Comparison of ENCODE assay signal across 8 mouse cellular contexts in genomic region chr8:109917277-109917676, GRCm38 (mm10). TPM values are rescaled to one million over a fixed set of nuclear protein-coding genes. Genes with fewer than 3 reads are reported as not detected.
DNase-seq lines count a peak whose midpoint lies in the region; ATAC-seq and TF ChIP-seq lines count a peak whose summit lies in the region.

No protein-coding gene starts in this region.

- ATAC-seq in midbrain, postnatal 0 days (ENCODE audit: low FRiP score) = no peak
- no peak for ATAC-seq in midbrain, embryonic 11.5 days (ENCODE audit: low FRiP score)
- peak; percentile 47 for ATAC-seq in Patski
- peak; percentile 96 for ATAC-seq in granulocyte monocyte progenitor cell, adult 5-6 weeks (replicated peaks; ENCODE audit: poor library complexity, severe bottlenecking)
- peak; percentile 94 for ATAC-seq in megakaryocyte-erythroid progenitor cell, adult 5-6 weeks (replicated peaks; ENCODE audit: low FRiP score, low TSS enrichment, poor library complexity, severe bottlenecking)

- H3K36me3 ChIP-seq in midbrain, postnatal 0 days (ENCODE audit: insufficient read depth, low read length) = peaks cover 40% of the 10 kb centered on the region
- no peaks in the 10 kb centered on the region for H3K36me3 ChIP-seq in midbrain, embryonic 11.5 days (ENCODE audit: control insufficient read depth, insufficient read depth, low read length)

- POLR2A ChIA-PET in Patski (lab: Charles Lee) = interaction anchor here (0.7 to 1.2 kb wide), 2 partner anchors 39 to 99 kb away, joined by 3 read pairs; no protein-coding TSS in a partner anchor

- CTCF ChIA-PET in Patski (lab: Charles Lee) = interaction anchor here (0.8 to 3.8 kb wide), 14 partner anchors 11 to 242 kb away, joined by 3 to 31 read pairs (median 4); partner anchors contain the start of genes Marveld3 and Phlpp2

- no peak overlapping the region for H3K27ac ChIP-seq in midbrain, postnatal 0 days (ENCODE audit: low read depth, low read length)
- H3K27ac ChIP-seq in midbrain, embryonic 11.5 days (ENCODE audit: low read depth, low read length) = no peak overlapping the region

- peak; percentile 75 for TF ChIP-seq CTCF in midbrain, postnatal 0 days (IDR thresholded peaks at IDR 0.05)
- TF ChIP-seq CTCF in Patski (IDR thresholded peaks at IDR 0.05) = peak; percentile 88

- H3K4me1 ChIP-seq in midbrain, postnatal 0 days (ENCODE audit: insufficient read depth, low read length) = no peaks in the 10 kb centered on the region
- no peaks in the 10 kb centered on the region for H3K4me1 ChIP-seq in midbrain, embryonic 11.5 days (ENCODE audit: control insufficient read depth, insufficient read depth, low read length)

- peak; percentile 64 for DNase-seq in midbrain, postnatal 0 days (ENCODE audit: low spot score)
- no peak for DNase-seq in midbrain, embryonic 11.5 days (ENCODE audit: low spot score, missing footprints)
- peak; percentile 27 for DNase-seq in Patski (ENCODE audit: low read depth, low spot score)
- DNase-seq in cerebellum, postnatal 10 days = peak; percentile 58 to 73
- peak; percentile 30 to 54 for DNase-seq in layer of hippocampus, postnatal 10 days (ENCODE audit: low spot score in 2 of 2)
- DNase-seq in thymus, postnatal 25 days = peak; percentile 36

- 43% methylated on average over 4 of the region's 4 CpGs for WGBS in midbrain, postnatal 0 days
- 54% methylated on average over 4 of the region's 4 CpGs for WGBS in midbrain, embryonic 11.5 days

- in situ Hi-C loops in Patski (cut with MboI; ENCODE audit: low pct_unique_long_range_greater_than_20kb) = no loop called here

- H3K4me3 ChIP-seq in midbrain, postnatal 0 days (ENCODE audit: low read depth, low read length) = no peak overlapping the region
- H3K4me3 ChIP-seq in midbrain, embryonic 11.5 days (ENCODE audit: low read depth, low read length) = no peak overlapping the region

- no peak overlapping the region for H3K4me2 ChIP-seq in midbrain, postnatal 0 days (ENCODE audit: low read depth, low read length, poor library complexity, severe bottlenecking)
- H3K4me2 ChIP-seq in midbrain, embryonic 11.5 days = no peak overlapping the region

- no peak overlapping the region for H3K9ac ChIP-seq in midbrain, postnatal 0 days (replicated peaks; ENCODE audit: low read length, poor library complexity, severe bottlenecking)
- no peak overlapping the region for H3K9ac ChIP-seq in midbrain, embryonic 11.5 days (ENCODE audit: low read length)

- no peaks in the 10 kb centered on the region for H3K27me3 ChIP-seq in midbrain, postnatal 0 days (ENCODE audit: insufficient read depth, low read length)
- H3K27me3 ChIP-seq in midbrain, embryonic 11.5 days (ENCODE audit: control insufficient read depth, insufficient read depth, low read length) = no peaks in the 10 kb centered on the region
- no peaks in the 10 kb centered on the region for H3K27me3 ChIP-seq in Patski

- no peaks in the 10 kb centered on the region for H3K9me3 ChIP-seq in midbrain, postnatal 0 days (ENCODE audit: low read length)
- no peaks in the 10 kb centered on the region for H3K9me3 ChIP-seq in midbrain, embryonic 11.5 days (ENCODE audit: control insufficient read depth, low read length)

RNA-seq across cellular contexts. Expression of gene Marveld3, which starts 44.7 kb away (rescaled TPM):
- 0.47 and 1.4 TPM in 2 replicates for total RNA-seq in midbrain, postnatal 0 days (2014; rRNA removed)
- 1.1 and 1.6 TPM in 2 replicates for polyA plus RNA-seq in midbrain, postnatal 0 days (2015; fragmentation: Nextera tagmentation; extraction: Ambion mirVana)
- 0.25 and 0.37 TPM in 2 replicates for polyA plus RNA-seq in midbrain, embryonic 11.5 days (2014; fragmentation: Nextera tagmentation; extraction: Ambion mirVana)
- 11.7 TPM for polyA plus RNA-seq in Patski (2021)
- not detected in 2 replicates for total RNA-seq in granulocyte monocyte progenitor cell, adult 5-6 weeks (2014; fragmentation: Nextera tagmentation)
- not detected in 2 replicates for total RNA-seq in granulocyte monocyte progenitor cell, adult 5-6 weeks (2017)
- not detected for total RNA-seq in layer of hippocampus, postnatal 10 days (2021)
- not detected in 2 replicates for total RNA-seq in megakaryocyte-erythroid progenitor cell, adult 5-6 weeks (2014; fragmentation: Nextera tagmentation)
- not detected in 2 replicates for total RNA-seq in megakaryocyte-erythroid progenitor cell, adult 5-6 weeks (2017)

RNA-seq across cellular contexts. Expression of gene Phlpp2, which starts 48.9 kb away (rescaled TPM):
- total RNA-seq in midbrain, postnatal 0 days (2014; rRNA removed) = 11.6 and 14.7 TPM in 2 replicates
- polyA plus RNA-seq in midbrain, postnatal 0 days (2015; fragmentation: Nextera tagmentation; extraction: Ambion mirVana) = 3.0 and 4.7 TPM in 2 replicates
- 2.7 and 3.2 TPM in 2 replicates for polyA plus RNA-seq in midbrain, embryonic 11.5 days (2014; fragmentation: Nextera tagmentation; extraction: Ambion mirVana)
- 11.1 TPM for polyA plus RNA-seq in Patski (2021)
- 7.6 and 12.6 TPM in 2 replicates for total RNA-seq in granulocyte monocyte progenitor cell, adult 5-6 weeks (2014; fragmentation: Nextera tagmentation)
- 8.8 and 9.6 TPM in 2 replicates for total RNA-seq in granulocyte monocyte progenitor cell, adult 5-6 weeks (2017)
- total RNA-seq in layer of hippocampus, postnatal 10 days (2021) = 10 to 100 TPM; 23.4 to 23.9 TPM
- total RNA-seq in megakaryocyte-erythroid progenitor cell, adult 5-6 weeks (2014; fragmentation: Nextera tagmentation) = 7.0 and 12.7 TPM in 2 replicates
- 5.4 and 8.8 TPM in 2 replicates for total RNA-seq in megakaryocyte-erythroid progenitor cell, adult 5-6 weeks (2017)

Comparison
In these comparisons a context has a peak if more than half of its experiments do, and no peak if none do; other contexts are left out.
1. ATAC-seq: peak in Patski (single experiment), granulocyte monocyte progenitor cell, adult 5-6 weeks (single experiment) and megakaryocyte-erythroid progenitor cell, adult 5-6 weeks (single experiment); none in midbrain, postnatal 0 days (single experiment) and midbrain, embryonic 11.5 days (single experiment).